24 mouse cellular contexts compared by ENCODE assay signal in genomic region chr14:52026342-52026741, GRCm38 (mm10). TPM values are rescaled to one million over a fixed set of nuclear protein-coding genes. Genes with fewer than 3 reads are reported as not detected.
DNase-seq lines count a peak whose midpoint lies in the region; ATAC-seq lines count a peak whose summit lies in the region.
"Had no signal": no experiment of that assay in that cellular context is flagged by ENCODE, and none has a peak within 500 bp of the region (broad histone marks: within the 10 kb centered on the region; RNA-seq: fewer than 3 reads in every experiment).

No protein-coding gene starts in this region.

- DNase-seq in forebrain, embryonic 14.5 days (ENCODE audit: low spot score), result peak; percentile 57
- DNase-seq in forebrain, embryonic 11.5 days (ENCODE audit: low spot score), result no peak
- peak; percentile 6 for DNase-seq in midbrain, embryonic 11.5 days (ENCODE audit: low spot score, missing footprints)
- DNase-seq in midbrain, embryonic 10.5 days (ENCODE audit: low spot score), result no peak
- DNase-seq: adrenal gland, adult 8-10 months; adrenal gland, postnatal 14 days; adrenal gland, postnatal 36 days; B cell, adult 2 months; cerebellum, adult 11-12 months; cerebellum, adult 2 months; cerebellum, adult 9-10 months; cerebellum, postnatal 10 days; cerebellum, postnatal 25 days had no signal

- no peak overlapping the region for H3K9ac ChIP-seq in forebrain, embryonic 14.5 days (ENCODE audit: low read length)
- H3K9ac ChIP-seq in forebrain, embryonic 13.5 days, result no peak overlapping the region
- no peak overlapping the region for H3K9ac ChIP-seq in forebrain, embryonic 16.5 days (replicated peaks; ENCODE audit: low read depth, low read length)
- H3K9ac ChIP-seq in forebrain, embryonic 11.5 days (ENCODE audit: low read length), result no peak overlapping the region
- H3K9ac ChIP-seq in midbrain, embryonic 11.5 days (ENCODE audit: low read length), result no peak overlapping the region
- H3K9ac ChIP-seq: embryonic facial prominence, embryonic 12.5 days had no signal

- WGBS in forebrain, embryonic 14.5 days, result 78% methylated on average over 4 of the region's 4 CpGs
- WGBS in forebrain, embryonic 13.5 days, result 87% methylated on average over 4 of the region's 4 CpGs
- 72% methylated on average over 4 of the region's 4 CpGs for WGBS in forebrain, embryonic 16.5 days
- 92% methylated on average over 4 of the region's 4 CpGs for WGBS in forebrain, embryonic 11.5 days
- WGBS in midbrain, embryonic 11.5 days, result 89% methylated on average over 4 of the region's 4 CpGs
- 86% methylated on average over 4 of the region's 4 CpGs for WGBS in midbrain, embryonic 10.5 days

- H3K4me2 ChIP-seq in forebrain, embryonic 14.5 days (ENCODE audit: low read length), result no peak overlapping the region
- H3K4me2 ChIP-seq in forebrain, embryonic 13.5 days, result no peak overlapping the region
- H3K4me2 ChIP-seq in forebrain, embryonic 16.5 days (ENCODE audit: low read length), result no peak overlapping the region
- no peak overlapping the region for H3K4me2 ChIP-seq in forebrain, embryonic 11.5 days (ENCODE audit: low read depth, low read length, severe bottlenecking)
- H3K4me2 ChIP-seq in midbrain, embryonic 11.5 days, result no peak overlapping the region
- H3K4me2 ChIP-seq: embryonic facial prominence, embryonic 12.5 days had no signal

- no peaks in the 10 kb centered on the region for H3K27me3 ChIP-seq in forebrain, embryonic 14.5 days (replicated peaks; ENCODE audit: control insufficient read depth, insufficient read depth, low read length)
- H3K27me3 ChIP-seq in forebrain, embryonic 13.5 days, result no peaks in the 10 kb centered on the region
- H3K27me3 ChIP-seq in forebrain, embryonic 16.5 days (replicated peaks; ENCODE audit: control insufficient read depth, insufficient read depth, low read length), result no peaks in the 10 kb centered on the region
- no peaks in the 10 kb centered on the region for H3K27me3 ChIP-seq in forebrain, embryonic 11.5 days (ENCODE audit: control insufficient read depth, insufficient read depth, low read length)
- no peaks in the 10 kb centered on the region for H3K27me3 ChIP-seq in midbrain, embryonic 11.5 days (ENCODE audit: control insufficient read depth, insufficient read depth, low read length)
- H3K27me3 ChIP-seq in midbrain, embryonic 10.5 days (ENCODE audit: low read depth, poor library complexity, severe bottlenecking), result no peaks in the 10 kb centered on the region
- H3K27me3 ChIP-seq: CH12.LX; embryonic facial prominence, embryonic 12.5 days; Patski had no signal

- no peak overlapping the region for H3K27ac ChIP-seq in forebrain, embryonic 14.5 days (ENCODE audit: low read depth, low read length)
- H3K27ac ChIP-seq in forebrain, embryonic 13.5 days, result no peak overlapping the region
- no peak overlapping the region for H3K27ac ChIP-seq in forebrain, embryonic 16.5 days (ENCODE audit: low read length)
- no peak overlapping the region for H3K27ac ChIP-seq in forebrain, embryonic 11.5 days (ENCODE audit: low read depth, low read length)
- H3K27ac ChIP-seq in midbrain, embryonic 11.5 days (ENCODE audit: low read depth, low read length), result no peak overlapping the region
- H3K27ac ChIP-seq in midbrain, embryonic 10.5 days (replicated peaks), result no peak overlapping the region
- H3K27ac ChIP-seq: embryonic facial prominence, embryonic 10.5 days; embryonic facial prominence, embryonic 12.5 days had no signal

- peaks cover 7% of the 10 kb centered on the region for H3K4me1 ChIP-seq in forebrain, embryonic 14.5 days (ENCODE audit: control insufficient read depth, insufficient read depth, low read length)
- H3K4me1 ChIP-seq in forebrain, embryonic 13.5 days, result peaks cover 18% of the 10 kb centered on the region
- H3K4me1 ChIP-seq in forebrain, embryonic 16.5 days (replicated peaks; ENCODE audit: control insufficient read depth, insufficient read depth, low read length), result peaks cover 12% of the 10 kb centered on the region
- peaks cover 5% of the 10 kb centered on the region for H3K4me1 ChIP-seq in forebrain, embryonic 11.5 days (replicated peaks; ENCODE audit: control insufficient read depth, insufficient read depth, low read length)
- H3K4me1 ChIP-seq in midbrain, embryonic 11.5 days (ENCODE audit: control insufficient read depth, insufficient read depth, low read length), result peaks cover 13% of the 10 kb centered on the region; the same call in 1 of the 2 replicates
- peaks cover 28% of the 10 kb centered on the region for H3K4me1 ChIP-seq in midbrain, embryonic 10.5 days

- ATAC-seq in forebrain, embryonic 14.5 days, result no peak
- no peak for ATAC-seq in forebrain, embryonic 13.5 days
- ATAC-seq in forebrain, embryonic 16.5 days, result 0 out of 2 replicates have a peak, but pooled peaks have one; percentile 27
- ATAC-seq in forebrain, embryonic 11.5 days (replicated peaks; ENCODE audit: low FRiP score), result no peak
- ATAC-seq in midbrain, embryonic 11.5 days (ENCODE audit: low FRiP score), result no peak
- ATAC-seq: activated CD4-positive, CD25-positive, alpha-beta regulatory T cell, adult 4 months; CD4-positive, CD25-positive, alpha-beta regulatory T cell, adult 4 months; Patski had no signal

- H3K4me3 ChIP-seq in forebrain, embryonic 14.5 days (ENCODE audit: low read depth, low read length), result no peak overlapping the region
- H3K4me3 ChIP-seq in forebrain, embryonic 13.5 days, result no peak overlapping the region
- no peak overlapping the region for H3K4me3 ChIP-seq in forebrain, embryonic 16.5 days (replicated peaks; ENCODE audit: low read length)
- no peak overlapping the region for H3K4me3 ChIP-seq in forebrain, embryonic 11.5 days (ENCODE audit: low read depth, low read length)
- H3K4me3 ChIP-seq in midbrain, embryonic 11.5 days (ENCODE audit: low read depth, low read length), result no peak overlapping the region
- H3K4me3 ChIP-seq in midbrain, embryonic 10.5 days, result no peak overlapping the region
- H3K4me3 ChIP-seq: embryonic facial prominence, embryonic 10.5 days; embryonic facial prominence, embryonic 12.5 days had no signal

- no peaks in the 10 kb centered on the region for H3K36me3 ChIP-seq in forebrain, embryonic 14.5 days (ENCODE audit: control insufficient read depth, insufficient read depth, low read length)
- H3K36me3 ChIP-seq in forebrain, embryonic 13.5 days (ENCODE audit: poor library complexity, severe bottlenecking), result no peaks in the 10 kb centered on the region
- no peaks in the 10 kb centered on the region for H3K36me3 ChIP-seq in forebrain, embryonic 16.5 days (ENCODE audit: control insufficient read depth, insufficient read depth)
- no peaks in the 10 kb centered on the region for H3K36me3 ChIP-seq in forebrain, embryonic 11.5 days (ENCODE audit: control insufficient read depth, insufficient read depth, low read length)
- H3K36me3 ChIP-seq in midbrain, embryonic 11.5 days (ENCODE audit: control insufficient read depth, insufficient read depth, low read length), result no peaks in the 10 kb centered on the region
- H3K36me3 ChIP-seq in midbrain, embryonic 10.5 days, result no peaks in the 10 kb centered on the region
- H3K36me3 ChIP-seq: embryonic facial prominence, embryonic 10.5 days; embryonic facial prominence, embryonic 12.5 days; G1E had no signal

- no peaks in the 10 kb centered on the region for H3K9me3 ChIP-seq in forebrain, embryonic 14.5 days (replicated peaks; ENCODE audit: control insufficient read depth, low read length)
- no peaks in the 10 kb centered on the region for H3K9me3 ChIP-seq in forebrain, embryonic 13.5 days (replicated peaks)
- no peaks in the 10 kb centered on the region for H3K9me3 ChIP-seq in forebrain, embryonic 16.5 days (ENCODE audit: control insufficient read depth, low read length)
- H3K9me3 ChIP-seq in forebrain, embryonic 11.5 days (ENCODE audit: control insufficient read depth, low read length), result no peaks in the 10 kb centered on the region
- no peaks in the 10 kb centered on the region for H3K9me3 ChIP-seq in midbrain, embryonic 11.5 days (ENCODE audit: control insufficient read depth, low read length)
- H3K9me3 ChIP-seq in midbrain, embryonic 10.5 days (replicated peaks), result no peaks in the 10 kb centered on the region
- H3K9me3 ChIP-seq: embryonic facial prominence, embryonic 10.5 days; embryonic facial prominence, embryonic 12.5 days; G1E had no signal

RNA-seq across cellular contexts. Expression of gene Zfp219, which starts 5.8 kb away (rescaled TPM):
- 41.0 and 42.0 TPM in 2 replicates for polyA plus RNA-seq in forebrain, embryonic 14.5 days (2014; fragmentation: Nextera tagmentation; extraction: Ambion mirVana)
- 52.3 and 58.6 TPM in 2 replicates for polyA plus RNA-seq in forebrain, embryonic 13.5 days (2015; fragmentation: Nextera tagmentation; extraction: Ambion mirVana)
- 28.6 and 32.2 TPM in 2 replicates for polyA plus RNA-seq in forebrain, embryonic 16.5 days (2015; fragmentation: Nextera tagmentation; extraction: Ambion mirVana)
- 105 and 116 TPM in 2 replicates for polyA plus RNA-seq in forebrain, embryonic 11.5 days (2014; fragmentation: Nextera tagmentation; extraction: Ambion mirVana)
- 91.9 and 110 TPM in 2 replicates for polyA plus RNA-seq in midbrain, embryonic 11.5 days (2014; fragmentation: Nextera tagmentation; extraction: Ambion mirVana)
- polyA plus RNA-seq in midbrain, embryonic 10.5 days (2016; fragmentation: Nextera tagmentation; extraction: Ambion mirVana), result 89.4 and 96.6 TPM in 2 replicates

RNA-seq across cellular contexts. Expression of gene Tmem253, which starts 10.9 kb away (rescaled TPM):
- polyA plus RNA-seq in forebrain, embryonic 14.5 days (2014; fragmentation: Nextera tagmentation; extraction: Ambion mirVana), result 0.46 and 0.56 TPM in 2 replicates
- polyA plus RNA-seq in forebrain, embryonic 13.5 days (2015; fragmentation: Nextera tagmentation; extraction: Ambion mirVana), result 0.63 and 0.96 TPM in 2 replicates
- 0.67 and 0.81 TPM in 2 replicates for polyA plus RNA-seq in forebrain, embryonic 16.5 days (2015; fragmentation: Nextera tagmentation; extraction: Ambion mirVana)
- 0.92 and 0.95 TPM in 2 replicates for polyA plus RNA-seq in forebrain, embryonic 11.5 days (2014; fragmentation: Nextera tagmentation; extraction: Ambion mirVana)
- 1.0 and 1.5 TPM in 2 replicates for polyA plus RNA-seq in midbrain, embryonic 11.5 days (2014; fragmentation: Nextera tagmentation; extraction: Ambion mirVana)
- polyA plus RNA-seq in midbrain, embryonic 10.5 days (2016; fragmentation: Nextera tagmentation; extraction: Ambion mirVana), result 0.67 and 1.2 TPM in 2 replicates

RNA-seq across cellular contexts. Expression of gene Olfr221, which starts 15.9 kb away (rescaled TPM):
- not detected in 2 replicates for polyA plus RNA-seq in forebrain, embryonic 14.5 days (2014; fragmentation: Nextera tagmentation; extraction: Ambion mirVana)
- not detected in 2 replicates for polyA plus RNA-seq in forebrain, embryonic 13.5 days (2015; fragmentation: Nextera tagmentation; extraction: Ambion mirVana)
- not detected in 2 replicates for polyA plus RNA-seq in forebrain, embryonic 16.5 days (2015; fragmentation: Nextera tagmentation; extraction: Ambion mirVana)
- not detected in 2 replicates for polyA plus RNA-seq in forebrain, embryonic 11.5 days (2014; fragmentation: Nextera tagmentation; extraction: Ambion mirVana)
- not detected in 2 replicates for polyA plus RNA-seq in midbrain, embryonic 11.5 days (2014; fragmentation: Nextera tagmentation; extraction: Ambion mirVana)
- not detected in 2 replicates for polyA plus RNA-seq in midbrain, embryonic 10.5 days (2016; fragmentation: Nextera tagmentation; extraction: Ambion mirVana)
- polyA plus RNA-seq: activated CD4-positive, CD25-positive, alpha-beta regulatory T cell, adult 4 months; CD4-positive, CD25-positive, alpha-beta regulatory T cell, adult 4 months; cortical plate, adult 2 months; embryonic facial prominence, embryonic 10.5 days; embryonic facial prominence, embryonic 12.5 days; embryonic facial prominence, embryonic 14.5 days; G1E; Patski had no signal

RNA-seq across cellular contexts. Expression of gene Arhgef40, which starts 41.8 kb away (rescaled TPM):
- polyA plus RNA-seq in forebrain, embryonic 14.5 days (2014; fragmentation: Nextera tagmentation; extraction: Ambion mirVana), result 49.5 and 51.1 TPM in 2 replicates
- 75.9 and 84.7 TPM in 2 replicates for polyA plus RNA-seq in forebrain, embryonic 13.5 days (2015; fragmentation: Nextera tagmentation; extraction: Ambion mirVana)
- polyA plus RNA-seq in forebrain, embryonic 16.5 days (2015; fragmentation: Nextera tagmentation; extraction: Ambion mirVana), result 58.5 and 70.4 TPM in 2 replicates
- 93.3 and 99.7 TPM in 2 replicates for polyA plus RNA-seq in forebrain, embryonic 11.5 days (2014; fragmentation: Nextera tagmentation; extraction: Ambion mirVana)
- 50.4 and 52.8 TPM in 2 replicates for polyA plus RNA-seq in midbrain, embryonic 11.5 days (2014; fragmentation: Nextera tagmentation; extraction: Ambion mirVana)
- polyA plus RNA-seq in midbrain, embryonic 10.5 days (2016; fragmentation: Nextera tagmentation; extraction: Ambion mirVana), result 85.4 and 99.8 TPM in 2 replicates
- polyA plus RNA-seq: activated CD4-positive, CD25-positive, alpha-beta regulatory T cell, adult 4 months had no signal

Comparison
In these comparisons a context has a peak if more than half of its experiments do, and no peak if none do; other contexts are left out.
1. DNase-seq: peak in forebrain, embryonic 14.5 days (single experiment) and midbrain, embryonic 11.5 days (single experiment); none in forebrain, embryonic 11.5 days (single experiment) and midbrain, embryonic 10.5 days (single experiment).